Mouse (Mus musculus) neural tube, embryonic 15.5 days (tissue): ENCODE measurements around the gene Gabrg1. TPM values are rescaled to one million over a fixed set of nuclear protein-coding genes. Genes with fewer than 3 reads are reported as not detected.

Source experiments
- ATAC-seq: fragments of 200-750 bp; cut with Nextera tagmentation; 2 replicates; pipeline ENCODE4 v1.8.0; 2017; ENCODE audit warnings: mild to moderate bottlenecking, moderate TSS enrichment, moderate library complexity; ENCODE audit not compliant: low FRiP score
- H3K27ac ChIP-seq: fragments of 300-500 bp; sonication (generic); replicated peaks from 2 replicates; pipeline ENCODE4 v1.5.1; 2015; ENCODE audit warnings: mild to moderate bottlenecking, inconsistent platforms
- H3K27me3 ChIP-seq: fragments of 300-500 bp; sonication (generic); replicated peaks from 2 replicates; pipeline ENCODE4 v1.6.1; 2015; ENCODE audit warnings: inconsistent platforms
- H3K36me3 ChIP-seq: fragments of 300-500 bp; sonication (generic); 2 replicates; pipeline ENCODE4 v1.6.1; 2015; ENCODE audit warnings: inconsistent platforms
- H3K4me1 ChIP-seq: fragments of 300-500 bp; sonication (generic); 2 replicates; pipeline ENCODE4 v1.6.1; 2015; ENCODE audit warnings: inconsistent platforms
- H3K4me2 ChIP-seq: fragments of 300-500 bp; sonication (generic); 2 replicates; pipeline ENCODE4 v1.6.1; 2015; ENCODE audit warnings: inconsistent platforms, mild to moderate bottlenecking, moderate library complexity
- H3K4me3 ChIP-seq: fragments of 300-500 bp; sonication (generic); replicated peaks from 2 replicates; pipeline ENCODE4 v1.5.1; 2015; ENCODE audit warnings: mild to moderate bottlenecking, inconsistent platforms
- H3K9ac ChIP-seq: fragments of 300-500 bp; sonication (generic); replicated peaks from 2 replicates; pipeline ENCODE4 v1.6.1; 2015; ENCODE audit warnings: mild to moderate bottlenecking, inconsistent platforms
- H3K9me3 ChIP-seq: fragments of 300-500 bp; sonication (generic); replicated peaks from 2 replicates; pipeline ENCODE4 v1.6.1; 2016; ENCODE audit warnings: inconsistent platforms
- WGBS: fragments of 180-500 bp; shearing (Covaris S2); methylation state at CpG from one replicate; pipeline ENCODE4 v1.1.7; 2015; ENCODE audit warnings: mixed read lengths; 5-methylcytosine and 5-hydroxymethylcytosine counted together
- polyA plus RNA-seq: library from polyadenylated mRNA; unstranded; fragments of >200 nt; fragmentation: Nextera tagmentation; extraction: Ambion mirVana; gene quantifications from 2 replicates; pipeline ENCODE4 v1.2.1, GENCODE M21; 2015

Gene Gabrg1
- 17.2 and 17.6 TPM in 2 replicates for polyA plus RNA-seq

- no peaks in the 10 kb centered on the region for H3K27me3 ChIP-seq
- 0 out of 2 replicates have a peak, but pooled peaks cover 3% of the 10 kb centered on the region for H3K4me1 ChIP-seq
- H3K36me3 ChIP-seq, result no peaks in the 10 kb centered on the region
- peak within 1 kb of the TSS; percentile 84 for H3K4me2 ChIP-seq
- peak within 1 kb of the TSS; percentile 44 for H3K9ac ChIP-seq
- H3K27ac ChIP-seq, result peak within 1 kb of the TSS; percentile 81
- WGBS, result under 1% methylated on average over 19 of the region's 19 CpGs
- peak within 1 kb of the TSS; percentile 52 for H3K4me3 ChIP-seq
- peak; percentile 94 for ATAC-seq
- no peaks in the 10 kb centered on the region for H3K9me3 ChIP-seq
These were observed at the start of gene Gabrg1 for GRCm38 (mm10) chr5:70842192-70843095. Gene Gabrg1 (minus strand): TSS chr5:70842617.

GRCm38 (mm10) chr5:70884026-70884425, 41.6 kb upstream of the Gabrg1 start:
- H3K4me3 ChIP-seq, result no peak overlapping the region
- H3K27me3 ChIP-seq, result no peaks in the 10 kb centered on the region
- no peaks in the 10 kb centered on the region for H3K36me3 ChIP-seq
- no peak overlapping the region for H3K9ac ChIP-seq
- H3K27ac ChIP-seq, result no peak overlapping the region
- H3K9me3 ChIP-seq, result no peaks in the 10 kb centered on the region
- no peaks in the 10 kb centered on the region for H3K4me1 ChIP-seq
- no peak overlapping the region for H3K4me2 ChIP-seq
- 80% methylated on average over 3 of the region's 3 CpGs for WGBS
- ATAC-seq, result no peak

GRCm38 (mm10) chr5:70870081-70870480, 27.7 kb upstream of the Gabrg1 start:
- Histone ChIP-seq H3K4me2 (no peak overlapping the region), H3K27me3 (no peaks in the 10 kb centered on the region), H3K36me3 (no peaks in the 10 kb centered on the region), H3K9ac (no peak overlapping the region), H3K4me1 (no peaks in the 10 kb centered on the region), H3K9me3 (no peaks in the 10 kb centered on the region), H3K4me3 (no peak overlapping the region), H3K27ac (no peak overlapping the region)
- peak; percentile 65; the same call in 1 of the 2 replicates for ATAC-seq
- 35% methylated on average over 1 of the region's 1 CpGs for WGBS

GRCm38 (mm10) chr5:70843096-70843734, 798 bp upstream of the Gabrg1 start:
- Histone ChIP-seq H3K9ac (peak overlapping the region; percentile 44), H3K36me3 (no peaks in the 10 kb centered on the region), H3K9me3 (no peaks in the 10 kb centered on the region), H3K4me1 (0 out of 2 replicates have a peak, but pooled peaks cover 3% of the 10 kb centered on the region), H3K4me2 (peak overlapping the region; percentile 84), H3K27me3 (no peaks in the 10 kb centered on the region), H3K4me3 (peak overlapping the region; percentile 52), H3K27ac (peak overlapping the region; percentile 81)
- 4% methylated on average over 11 of the region's 11 CpGs for WGBS
- peak; percentile 95 for ATAC-seq

- Histone ChIP-seq H3K9ac (no peak overlapping the region), H3K4me2 (no peak overlapping the region), H3K4me3 (no peak overlapping the region), H3K9me3 (no peaks in the 10 kb centered on the region), H3K27ac (no peak overlapping the region), H3K36me3 (no peaks in the 10 kb centered on the region), H3K27me3 (no peaks in the 10 kb centered on the region), H3K4me1 (no peaks in the 10 kb centered on the region)
- WGBS, result 88% methylated on average over 2 of the region's 2 CpGs
- no peak for ATAC-seq
These were observed 23.7 kb downstream of the Gabrg1 start for GRCm38 (mm10) chr5:70818681-70819080.

GRCm38 (mm10) chr5:70736156-70736555, 106.3 kb downstream of the Gabrg1 start:
- no peak for ATAC-seq
- H3K4me1 ChIP-seq, result no peaks in the 10 kb centered on the region
- no peaks in the 10 kb centered on the region for H3K27me3 ChIP-seq
- H3K4me2 ChIP-seq, result no peak overlapping the region
- no peak overlapping the region for H3K9ac ChIP-seq
- no peaks in the 10 kb centered on the region for H3K36me3 ChIP-seq
- WGBS, result 87% methylated on average over 2 of the region's 2 CpGs
- H3K9me3 ChIP-seq, result no peaks in the 10 kb centered on the region
- no peak overlapping the region for H3K4me3 ChIP-seq
- no peak overlapping the region for H3K27ac ChIP-seq

- no peaks in the 10 kb centered on the region for H3K27me3 ChIP-seq
- ATAC-seq, result no peak
- H3K36me3 ChIP-seq, result no peaks in the 10 kb centered on the region
- H3K4me1 ChIP-seq, result no peaks in the 10 kb centered on the region
- H3K9me3 ChIP-seq, result no peaks in the 10 kb centered on the region
- no peak overlapping the region for H3K9ac ChIP-seq
- no peak overlapping the region for H3K27ac ChIP-seq
- H3K4me3 ChIP-seq, result no peak overlapping the region
- no peak overlapping the region for H3K4me2 ChIP-seq
These were observed 138.1 kb downstream of the Gabrg1 start for GRCm38 (mm10) chr5:70704361-70704760.
